Mouse (Mus musculus) heart, postnatal 25 days (tissue): ENCODE measurements around the gene Hmmr. TPM values are rescaled to one million over a fixed set of nuclear protein-coding genes. Genes with fewer than 3 reads are reported as not detected.

Experiments used
- DNase-seq: peaks from one replicate; pipeline ENCODE4 v3.0.0; 2022; ENCODE audit warnings: low spot score
- intact Hi-C: fragments of 180-260 bp; cut with DNase I; formaldehyde crosslinking; loops from one replicate; pipeline ENCODE4 v1.15.1; 2025
- total RNA-seq, 2 experiments: library from RNA; stranded (reverse); gene quantifications; 2 replicates each; pipeline ENCODE4 v1.2.3; 2021

Hmmr gene
- under 1 TPM; 0.36 to 0.44 TPM for total RNA-seq

DNA sequence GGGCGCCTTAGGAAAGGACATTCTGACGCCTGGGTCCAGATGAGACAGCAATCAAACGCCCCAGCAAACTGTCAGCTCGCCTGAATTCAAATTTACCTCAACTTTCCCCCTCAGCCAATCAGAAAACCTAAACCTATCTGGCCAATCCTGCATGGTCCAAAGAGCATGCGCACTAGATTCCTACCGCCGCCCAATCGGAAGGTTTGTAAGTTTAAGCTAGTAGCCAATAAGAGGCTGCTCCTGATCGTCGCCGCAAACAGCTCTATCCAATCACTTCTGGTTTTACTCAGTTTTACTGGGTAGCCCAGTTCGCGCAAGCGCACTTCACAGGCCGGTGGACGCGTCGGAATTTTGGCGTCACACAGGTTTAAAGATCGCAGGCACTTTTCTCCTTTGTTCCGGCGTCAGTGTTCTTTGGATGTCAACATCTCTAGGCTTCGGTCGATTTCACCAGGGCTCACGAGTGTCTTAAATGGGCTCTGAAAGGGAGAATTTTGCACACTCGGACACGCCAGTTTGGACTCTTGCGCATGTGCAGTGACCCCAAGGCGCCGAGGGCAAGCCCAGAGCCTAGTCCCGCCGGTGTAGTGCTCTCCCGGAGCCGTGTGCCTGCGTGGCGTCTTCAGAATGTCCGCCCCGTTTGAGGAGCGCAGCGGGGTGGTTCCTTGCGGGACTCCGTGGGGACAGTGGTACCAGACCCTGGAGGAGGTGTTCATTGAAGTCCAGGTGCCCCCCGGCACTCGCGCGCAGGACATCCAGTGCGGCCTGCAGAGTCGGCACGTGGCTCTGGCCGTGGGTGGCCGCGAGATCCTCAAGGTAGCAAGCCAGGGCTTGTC is at the start of gene Hmmr, which contains the start of gene Nudcd2:
TSS of gene Hmmr (minus strand) at position 84 of the 836 bp plus-strand sequence.
TSS of gene Nudcd2 (plus strand) at position 329 of the 836 bp plus-strand sequence.
- peak; percentile 91 for DNase-seq
- intact Hi-C loops: loop anchor here (2.0 kb wide), 2 partner anchors 21 to 43 kb away; partner anchors contain the start of gene Ccng1

- no peak for DNase-seq
- intact Hi-C loops: no loop called here
Observed at GRCm38 (mm10) chr11:40781857-40782256, 48.6 kb upstream of the Hmmr start.

DNA sequence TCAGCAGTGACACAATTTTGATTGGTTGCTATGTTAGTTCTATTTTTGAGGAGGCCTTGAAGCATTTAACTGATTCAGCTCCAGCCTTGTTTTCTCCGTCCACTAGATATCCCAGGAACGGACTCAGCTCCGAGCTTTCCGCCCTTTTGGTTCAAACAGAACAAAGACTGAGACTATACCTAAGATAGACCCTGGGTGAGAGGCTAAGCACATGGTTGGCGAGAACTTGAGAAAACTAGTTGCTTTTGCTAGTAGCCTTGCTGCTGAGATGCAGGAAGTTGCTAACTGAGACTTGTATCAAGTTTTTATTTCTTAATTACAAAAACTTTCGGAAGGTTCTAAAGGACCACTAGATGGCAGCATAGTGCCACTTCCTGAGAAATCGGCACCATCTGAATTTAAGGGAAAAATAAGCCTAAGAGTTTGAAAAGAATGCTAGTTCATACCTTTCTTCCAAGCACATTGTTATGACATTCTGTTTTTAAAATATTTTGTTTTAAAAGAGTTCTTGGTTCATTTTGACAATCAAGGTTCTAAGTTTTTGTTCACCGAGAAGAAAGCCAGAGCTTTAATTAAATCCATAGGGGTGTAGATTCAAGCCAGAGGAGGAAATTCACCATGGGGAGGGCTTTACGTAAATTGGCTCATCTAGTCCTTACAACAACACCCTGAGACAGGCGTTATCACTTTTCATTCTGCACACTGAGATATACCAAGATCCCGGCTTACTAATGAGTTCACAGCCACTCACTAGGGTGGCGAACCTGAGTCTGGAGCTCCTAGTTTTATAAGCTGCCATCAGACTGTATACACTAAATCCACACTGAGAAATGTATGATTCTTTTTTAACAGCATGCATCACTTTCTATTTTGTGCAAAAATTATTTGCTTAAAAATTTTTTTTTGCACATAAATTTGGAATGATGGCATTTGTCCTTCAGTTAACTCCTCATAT is 42.4 kb upstream of the Hmmr start:
- DNase-seq: no peak
- intact Hi-C loops: no loop called here

- intact Hi-C loops: loop anchor here (5.0 to 10.0 kb wide), 2 partner anchors 87 to 150 kb away; no protein-coding TSS in a partner anchor
- no peak for DNase-seq
Observed at GRCm38 (mm10) chr11:40764690-40765089, 31.5 kb upstream of the Hmmr start.

DNA sequence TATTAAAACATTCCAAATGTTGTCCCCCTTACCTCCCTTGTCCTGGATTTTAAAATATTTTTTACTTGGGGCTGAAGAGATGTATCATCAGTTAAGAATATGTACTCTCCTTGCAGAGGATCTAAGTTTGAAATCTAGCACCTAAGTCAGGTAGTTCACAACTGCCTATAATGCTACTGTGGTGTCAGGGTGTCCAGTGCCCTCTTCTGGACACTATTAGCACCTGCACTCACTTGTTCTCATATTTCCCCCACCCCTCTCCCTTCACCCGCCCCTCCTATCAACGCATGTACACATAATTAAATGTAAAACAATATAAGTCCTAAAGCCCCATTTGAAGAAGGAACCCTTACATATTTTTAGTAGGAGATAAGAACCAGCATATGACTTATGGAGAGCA is 30.2 kb upstream of the Hmmr start:
- no peak for DNase-seq
- intact Hi-C loops: loop anchor here (5.0 to 10.0 kb wide), 2 partner anchors 86 to 149 kb away; no protein-coding TSS in a partner anchor

DNA sequence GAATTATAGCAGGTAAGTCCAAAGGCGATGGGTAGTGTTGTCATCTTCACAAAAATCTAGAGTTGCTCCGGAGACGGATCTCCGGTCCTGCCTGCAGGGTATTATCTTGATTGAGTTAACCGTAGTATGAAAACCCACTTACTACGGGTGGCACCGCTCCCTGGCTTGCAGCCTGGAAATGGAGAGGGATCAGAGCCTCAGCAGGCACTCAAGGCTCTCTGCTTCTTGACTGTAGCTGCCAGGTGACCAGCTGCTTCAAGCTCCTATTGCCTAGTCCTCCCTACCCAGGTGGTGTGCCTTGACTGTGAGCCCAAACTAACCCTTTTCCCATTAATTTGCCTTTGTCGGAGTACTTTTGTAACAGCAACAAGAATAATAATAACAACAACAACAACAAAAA is 26.7 kb upstream of the Hmmr start:
- intact Hi-C loops: loop anchor here (5.0 to 10.0 kb wide), 2 partner anchors 83 to 145 kb away; no protein-coding TSS in a partner anchor
- DNase-seq: no peak

DNA sequence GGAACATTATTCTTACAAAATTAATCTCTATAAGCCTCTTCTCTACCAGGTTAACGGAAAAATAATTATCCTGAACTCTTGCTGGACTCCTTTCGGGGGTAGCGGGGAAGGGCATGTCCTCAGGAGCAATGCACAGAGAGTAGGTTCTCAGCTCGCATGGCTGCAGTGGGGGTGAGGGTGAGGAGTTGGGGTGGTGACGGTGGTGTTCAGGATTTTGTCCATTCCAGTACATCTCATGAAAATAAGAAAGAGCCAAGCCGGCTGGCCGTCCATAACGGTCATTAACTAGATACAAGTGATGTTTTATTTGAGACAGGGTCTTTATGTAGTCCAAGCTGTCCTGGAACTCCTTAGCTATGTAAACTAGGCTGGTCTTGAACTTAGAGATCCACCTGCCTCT is 22.7 kb upstream of the Hmmr start:
- intact Hi-C loops: loop anchor here (2.0 kb wide), 2 partner anchors 21 to 63 kb away; no protein-coding TSS in a partner anchor
- DNase-seq: no peak

DNA sequence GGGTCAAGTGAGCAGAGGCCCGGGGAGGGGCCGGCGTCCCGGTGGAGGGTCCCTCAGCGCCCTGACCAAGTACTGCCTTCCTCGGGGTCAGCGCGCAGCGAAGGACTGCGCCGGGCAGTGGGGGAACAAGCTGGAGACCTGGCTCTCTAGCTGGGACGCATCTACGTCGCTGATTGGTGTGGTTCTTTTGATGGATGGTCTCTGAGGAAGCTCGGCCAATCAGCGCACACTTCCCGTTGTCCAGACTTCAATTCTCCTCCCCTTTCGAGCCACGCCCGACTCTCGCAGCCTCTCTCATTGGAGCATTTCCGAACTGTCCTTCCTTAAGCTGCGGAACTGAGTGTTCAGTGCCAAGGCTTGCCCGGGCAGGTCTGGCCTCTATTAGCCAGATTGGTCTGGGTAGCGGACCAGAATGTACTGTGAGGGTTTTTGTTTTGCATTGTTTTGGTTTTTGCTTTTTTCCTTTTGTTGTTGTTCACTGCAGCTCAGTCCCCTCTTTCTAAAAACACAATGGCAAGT is 21.9 kb upstream of the Hmmr start, which contains the start of gene Ccng1:
TSS of gene Ccng1 (minus strand) at position 203 of the 519 bp plus-strand sequence.
- DNase-seq: peak; percentile 94
- intact Hi-C loops: loop anchor here (2.0 kb wide), 2 partner anchors 20 to 62 kb away; no protein-coding TSS in a partner anchor

DNA sequence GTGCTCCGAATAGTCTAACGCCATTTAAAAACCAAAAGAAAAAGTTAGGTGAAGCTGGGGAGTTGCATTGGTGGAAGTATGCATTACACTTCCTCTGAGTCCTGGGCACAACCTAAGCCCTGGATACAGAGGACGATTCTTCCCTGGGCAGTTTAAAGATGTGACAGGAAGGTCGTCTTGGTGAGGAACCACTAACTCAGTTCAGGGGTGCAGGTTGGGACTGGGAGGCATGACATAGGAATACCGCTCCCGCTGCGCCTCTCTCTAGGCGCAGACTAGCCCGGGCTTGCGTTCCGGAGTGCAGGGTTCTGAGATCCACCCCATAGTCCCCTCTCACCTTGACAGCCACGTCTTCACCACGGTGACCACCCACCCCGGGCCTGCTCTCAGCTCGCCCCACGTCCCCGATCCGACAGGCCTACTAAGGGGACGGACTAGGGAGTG is 21.5 kb upstream of the Hmmr start:
- intact Hi-C loops: loop anchor here (2.0 kb wide), 2 partner anchors 20 to 62 kb away; no protein-coding TSS in a partner anchor
- DNase-seq: no peak

DNA sequence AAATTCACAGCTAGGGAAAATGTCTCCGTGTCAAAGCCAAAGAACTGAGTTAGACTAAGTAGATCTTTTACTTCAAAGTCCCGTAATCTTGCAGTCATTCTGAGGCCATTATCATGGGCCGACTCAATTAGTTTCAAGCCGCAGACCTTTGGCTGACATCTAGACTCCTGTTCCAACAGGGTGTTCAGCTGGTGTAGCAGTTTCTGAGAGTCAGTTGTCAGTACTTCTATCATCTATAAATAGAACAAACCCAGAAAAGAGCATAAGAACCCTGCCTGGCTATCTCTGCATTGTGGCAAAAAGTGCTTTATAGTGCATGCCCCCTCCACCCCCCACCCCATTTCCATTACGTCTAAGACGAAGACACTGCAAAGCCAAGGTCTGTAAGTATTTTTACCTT is 20.6 kb upstream of the Hmmr start:
- no peak for DNase-seq
- intact Hi-C loops: loop anchor here (2.0 kb wide), 2 partner anchors 19 to 61 kb away; no protein-coding TSS in a partner anchor

GRCm38 (mm10) chr11:40747716-40748115 is 14.5 kb upstream of the Hmmr start:
- no peak for DNase-seq
- intact Hi-C loops: no loop called here

- intact Hi-C loops: no loop called here
- DNase-seq: no peak
Observed at GRCm38 (mm10) chr11:40746361-40746760, 13.1 kb upstream of the Hmmr start.

DNA sequence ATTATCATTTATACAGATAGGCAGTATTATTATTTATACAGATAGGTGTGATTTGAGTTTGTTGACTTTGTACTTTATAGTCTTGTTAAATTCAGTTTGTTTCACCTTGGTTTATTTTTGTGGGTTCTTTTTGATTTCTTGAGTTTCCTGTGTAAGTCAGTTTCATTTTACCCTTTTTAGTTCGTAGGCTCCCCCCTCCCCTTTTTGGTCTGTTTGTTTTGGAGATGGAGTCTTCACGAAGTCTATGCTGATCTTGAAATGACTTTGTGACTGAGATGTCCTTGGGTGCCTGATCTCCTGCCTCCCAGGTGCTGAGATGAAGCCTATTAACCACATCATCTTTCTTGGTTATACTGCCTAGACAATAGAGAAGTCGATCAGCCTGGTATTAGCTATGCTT is 11.1 kb upstream of the Hmmr start:
- no peak for DNase-seq
- intact Hi-C loops: no loop called here

- no peak for DNase-seq
- intact Hi-C loops: no loop called here
Observed at GRCm38 (mm10) chr11:40741605-40742262, 8.5 kb upstream of the Hmmr start.

DNA sequence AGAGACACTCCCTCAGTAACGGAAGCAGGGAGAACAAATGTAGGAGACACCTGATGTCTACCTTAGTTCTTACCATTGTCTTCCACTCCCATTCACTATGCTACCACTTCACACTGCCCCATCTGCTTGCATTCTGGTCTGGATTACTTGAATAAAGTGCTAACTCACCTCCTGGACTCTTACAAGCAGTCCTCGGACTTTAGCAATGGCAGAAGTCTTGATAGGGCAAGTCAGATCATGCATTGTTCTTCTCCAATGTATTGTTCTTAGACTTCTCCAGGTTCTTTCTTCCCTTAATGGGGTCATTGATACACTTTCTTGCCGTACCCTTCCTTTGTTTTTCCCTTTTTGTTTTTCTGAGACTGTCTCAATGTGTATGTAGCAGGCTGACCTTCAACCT is 4.1 kb upstream of the Hmmr start:
- no peak for DNase-seq
- intact Hi-C loops: no loop called here

- DNase-seq: no peak
- intact Hi-C loops: loop anchor here (2.0 kb wide), 2 partner anchors 20 to 44 kb away; partner anchors contain the start of gene Ccng1
Observed at GRCm38 (mm10) chr11:40734251-40734752, 1.1 kb upstream of the Hmmr start.

- no peak for DNase-seq
- intact Hi-C loops: no loop called here
Observed at GRCm38 (mm10) chr11:40732997-40733338, 254 bp downstream of the Hmmr start.

- intact Hi-C loops: no loop called here
- DNase-seq: no peak
Observed at GRCm38 (mm10) chr11:40718324-40718723, 14.9 kb downstream of the Hmmr start.

GRCm38 (mm10) chr11:40715524-40715923 is 17.7 kb downstream of the Hmmr start:
- no peak for DNase-seq
- intact Hi-C loops: no loop called here
